In the genomic region with DNA sequence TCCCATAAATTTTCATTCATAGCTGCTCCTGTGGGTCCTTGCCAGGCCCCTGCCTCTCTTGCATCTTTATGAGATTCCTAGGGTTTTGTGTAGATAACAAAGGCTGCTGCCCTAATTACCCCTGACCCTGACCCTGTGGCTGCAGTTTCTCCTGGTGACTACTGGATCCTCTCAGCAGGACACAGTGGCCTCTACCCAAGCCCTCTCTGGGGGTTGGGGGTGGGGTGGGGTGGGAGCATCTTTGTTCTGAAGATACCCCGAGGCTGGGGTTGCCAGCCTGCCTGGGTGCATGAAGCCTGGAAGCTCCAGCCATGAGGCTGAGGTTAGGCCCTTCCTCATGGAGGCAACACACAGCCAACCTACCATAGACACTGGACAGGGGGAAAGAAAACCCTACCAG, we compare ENCODE assay signal across 10 mouse cellular contexts. TPM values are rescaled to one million over a fixed set of nuclear protein-coding genes. Genes with fewer than 3 reads are reported as not detected.
DNase-seq lines count a peak whose midpoint lies in the region; ATAC-seq and TF ChIP-seq lines count a peak whose summit lies in the region.
"Had no signal": no experiment of that assay in that cellular context is flagged by ENCODE, and none has a peak within 500 bp of the region (broad histone marks: within the 10 kb centered on the region; RNA-seq: fewer than 3 reads in every experiment).

No protein-coding gene starts in this region.

- no peak overlapping the region for H3K4me2 ChIP-seq in lung, postnatal 0 days (replicated peaks; ENCODE audit: low read depth, low read length)
- H3K4me2 ChIP-seq in midbrain, embryonic 11.5 days: peak overlapping the region; percentile 93

- H3K36me3 ChIP-seq in lung, postnatal 0 days (ENCODE audit: insufficient read depth, low read length): no peaks in the 10 kb centered on the region
- no peaks in the 10 kb centered on the region for H3K36me3 ChIP-seq in midbrain, embryonic 11.5 days (ENCODE audit: control insufficient read depth, insufficient read depth, low read length)

- TF ChIP-seq POLR2A in lung, adult 2 months (IDR thresholded peaks at IDR 0.05; ENCODE audit: borderline replicate concordance, extremely low read depth, low read depth, low read length): no peak

- no peak overlapping the region for H3K4me3 ChIP-seq in lung, postnatal 0 days (ENCODE audit: low read depth, low read length)
- H3K4me3 ChIP-seq in lung, adult 2 months (replicated peaks; ENCODE audit: extremely low read depth, low read depth, low read length): no peak overlapping the region
- peak overlapping the region; percentile 10; the same call in 1 of the 2 replicates for H3K4me3 ChIP-seq in midbrain, embryonic 11.5 days (ENCODE audit: low read depth, low read length)

- no peaks in the 10 kb centered on the region for H3K27me3 ChIP-seq in lung, postnatal 0 days (replicated peaks; ENCODE audit: insufficient read depth, low read length)
- no peaks in the 10 kb centered on the region for H3K27me3 ChIP-seq in midbrain, embryonic 11.5 days (ENCODE audit: control insufficient read depth, insufficient read depth, low read length)

- no peak for TF ChIP-seq EP300 in lung, postnatal 0 days (IDR thresholded peaks at IDR 0.05)

- 29% methylated on average over 1 of the region's 1 CpGs for WGBS in lung, postnatal 0 days
- WGBS in lung, adult 2 months: 50% methylated on average over 1 of the region's 1 CpGs
- 19% methylated on average over 1 of the region's 1 CpGs for WGBS in midbrain, embryonic 11.5 days

- peaks cover 44% of the 10 kb centered on the region for H3K4me1 ChIP-seq in lung, postnatal 0 days (ENCODE audit: insufficient read depth, low read depth, low read length)
- peaks cover 43% of the 10 kb centered on the region for H3K4me1 ChIP-seq in lung, adult 2 months (ENCODE audit: control insufficient read depth, insufficient read depth, low read length)
- peaks cover 63% of the 10 kb centered on the region for H3K4me1 ChIP-seq in midbrain, embryonic 11.5 days (ENCODE audit: control insufficient read depth, insufficient read depth, low read length)

- peak; percentile 22 to 24 for DNase-seq in cerebellum, postnatal 25 days
- no peak for DNase-seq in cerebellum, postnatal 4 days (ENCODE audit: low spot score in 2 of 2)
- no peak for DNase-seq in lung, postnatal 0 days (ENCODE audit: low spot score)
- DNase-seq in lung, adult 2 months: no peak
- no peak for DNase-seq in midbrain, embryonic 11.5 days (ENCODE audit: low spot score, missing footprints)
- no peak for DNase-seq in thymus, postnatal 10 days (ENCODE audit: low spot score in 2 of 2)
- no peak for DNase-seq in urinary bladder, postnatal 36 days (ENCODE audit: low spot score in 2 of 2)
- DNase-seq in frontal cortex, postnatal 10 days (ENCODE audit: low spot score in 2 of 2): no peak
- DNase-seq: cerebellum, adult 11 months; right cerebral cortex, postnatal 4 days had no signal

- H3K9ac ChIP-seq in lung, postnatal 0 days (replicated peaks; ENCODE audit: low read depth): no peak overlapping the region
- peak overlapping the region; percentile 100; the same call in 1 of the 2 replicates for H3K9ac ChIP-seq in midbrain, embryonic 11.5 days (ENCODE audit: low read length)

- ATAC-seq in lung, postnatal 0 days: no peak
- no peak for ATAC-seq in midbrain, embryonic 11.5 days (ENCODE audit: low FRiP score)

- peak overlapping the region; percentile 32 for H3K27ac ChIP-seq in lung, postnatal 0 days (ENCODE audit: low read length)
- no peak overlapping the region; the same call in 1 of the 2 replicates for H3K27ac ChIP-seq in midbrain, embryonic 11.5 days (ENCODE audit: low read depth, low read length)

- H3K9me3 ChIP-seq in lung, postnatal 0 days (ENCODE audit: low read length): no peaks in the 10 kb centered on the region
- H3K9me3 ChIP-seq in midbrain, embryonic 11.5 days (ENCODE audit: control insufficient read depth, low read length): no peaks in the 10 kb centered on the region

- no peak for TF ChIP-seq CTCF in lung, postnatal 0 days (IDR thresholded peaks at IDR 0.05)
- no peak for TF ChIP-seq CTCF in lung, adult 2 months (IDR thresholded peaks at IDR 0.05; ENCODE audit: insufficient read depth, low read length)

RNA-seq across cellular contexts. Expression of a gene that starts 4.0 kb away (rescaled TPM):
- 18.0 and 20.2 TPM in 2 replicates for polyA plus RNA-seq in lung, postnatal 0 days (2015; fragmentation: Nextera tagmentation; extraction: Ambion mirVana)
- polyA plus RNA-seq in lung, adult 2 months (2012; rRNA removed): 51.6 and 52.6 TPM in 2 replicates
- 47.7 and 51.5 TPM in 2 replicates for polyA plus RNA-seq in midbrain, embryonic 11.5 days (2014; fragmentation: Nextera tagmentation; extraction: Ambion mirVana)

Comparison
In these comparisons a context has a peak if more than half of its experiments do, and no peak if none do; other contexts are left out.
1. DNase-seq: peak in cerebellum, postnatal 25 days (2 of 2); none in cerebellum, postnatal 4 days (0 of 2), lung, postnatal 0 days (single experiment), lung, adult 2 months (single experiment), midbrain, embryonic 11.5 days (single experiment), thymus, postnatal 10 days (0 of 2), urinary bladder, postnatal 36 days (0 of 2) and frontal cortex, postnatal 10 days (0 of 2).